Mouse (Mus musculus): ENCODE measurements around the gene Shc3. TPM values are rescaled to one million over a fixed set of nuclear protein-coding genes. Genes with fewer than 3 reads are reported as not detected.

The Shc3 gene
- 100 to 1,000 TPM; 103 to 128 (median 120) TPM for total RNA-seq (2022)

DNA sequence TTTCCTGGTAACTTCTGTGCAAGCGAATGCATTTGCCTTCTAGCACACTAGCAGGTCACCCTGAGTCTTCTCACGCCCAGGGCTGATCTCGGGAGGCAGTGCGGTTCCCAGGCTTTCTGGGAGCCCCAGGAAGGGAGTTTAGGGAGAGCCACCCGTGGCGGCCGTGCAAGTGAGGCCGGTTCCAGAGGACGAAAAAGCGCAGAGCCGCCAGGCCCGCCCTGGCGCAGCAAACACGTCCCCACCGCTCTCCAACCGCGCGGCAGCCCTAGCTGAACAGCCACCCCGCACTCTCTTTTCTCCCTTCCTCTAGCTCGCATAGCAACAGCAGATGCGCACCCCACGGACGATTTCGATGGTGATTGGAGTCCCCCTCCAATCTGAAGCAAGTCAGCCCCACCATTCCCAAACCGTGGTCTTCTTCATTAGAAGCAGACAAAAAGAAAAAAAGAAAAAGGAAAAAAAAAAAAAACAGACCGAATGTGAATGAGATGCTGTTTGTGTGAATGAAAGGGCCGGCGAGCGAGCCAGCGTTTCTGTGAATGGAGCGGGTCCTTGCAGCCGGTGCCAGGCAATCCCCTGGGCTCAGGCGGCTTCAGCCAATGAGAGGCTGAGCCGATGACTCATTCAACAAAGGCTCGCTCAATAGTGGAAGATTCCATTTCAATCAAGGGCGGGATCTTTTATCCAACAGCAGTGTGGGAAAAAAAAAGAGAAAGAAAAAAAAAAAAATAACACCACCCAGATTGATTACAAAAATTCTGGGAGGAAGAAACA, at the start of gene Shc3:
TSS of gene Shc3 (minus strand) at position 509 of the 774 bp plus-strand sequence.
- peak; percentile 84 for DNase-seq (ENCODE audit: low spot score in 2 of 2)

GRCm38 (mm10) chr13:51618602-51619001, 49.4 kb upstream of the Shc3 start:
- no peak for DNase-seq (ENCODE audit: low spot score in 2 of 2)

DNA sequence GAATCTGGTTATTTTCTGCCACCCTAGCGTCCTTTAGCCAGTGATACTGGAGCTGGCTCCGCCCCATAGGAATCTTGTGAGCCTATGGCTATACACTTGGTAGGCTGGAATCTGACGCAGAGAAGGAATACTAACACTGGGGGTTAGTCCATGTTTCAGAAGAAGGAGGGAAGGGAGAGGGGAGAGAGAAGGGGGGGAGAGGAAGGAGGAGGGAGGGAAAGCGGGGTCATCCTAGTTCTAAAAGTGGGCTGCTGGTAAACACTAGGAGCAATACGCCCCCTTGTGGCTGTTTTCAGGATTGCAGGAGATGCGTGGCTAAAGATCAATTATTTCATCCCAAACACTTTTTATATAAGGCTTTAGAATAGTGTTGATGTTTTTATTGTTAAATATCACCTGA, 48.6 kb upstream of the Shc3 start:
- DNase-seq (ENCODE audit: low spot score in 2 of 2) = peak; percentile 28 to 76

DNA sequence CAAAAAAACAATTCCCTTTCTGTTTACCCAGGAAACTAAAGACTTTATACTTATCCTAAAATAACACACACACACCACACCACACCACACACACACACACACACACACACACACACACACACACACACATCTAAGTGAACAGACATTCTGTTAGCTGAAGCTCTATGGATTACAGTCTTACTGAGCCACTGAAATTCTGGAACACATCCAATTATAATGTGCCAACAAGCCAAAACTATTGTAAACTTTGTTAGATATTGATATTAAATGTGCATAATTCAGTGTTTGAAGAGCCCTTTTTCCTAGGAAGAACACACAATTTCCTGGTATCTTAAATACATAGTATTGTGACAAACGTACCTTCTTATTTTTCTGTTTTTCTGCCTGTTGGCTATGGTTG, 48.1 kb upstream of the Shc3 start:
- no peak for DNase-seq (ENCODE audit: low spot score in 2 of 2)

DNA sequence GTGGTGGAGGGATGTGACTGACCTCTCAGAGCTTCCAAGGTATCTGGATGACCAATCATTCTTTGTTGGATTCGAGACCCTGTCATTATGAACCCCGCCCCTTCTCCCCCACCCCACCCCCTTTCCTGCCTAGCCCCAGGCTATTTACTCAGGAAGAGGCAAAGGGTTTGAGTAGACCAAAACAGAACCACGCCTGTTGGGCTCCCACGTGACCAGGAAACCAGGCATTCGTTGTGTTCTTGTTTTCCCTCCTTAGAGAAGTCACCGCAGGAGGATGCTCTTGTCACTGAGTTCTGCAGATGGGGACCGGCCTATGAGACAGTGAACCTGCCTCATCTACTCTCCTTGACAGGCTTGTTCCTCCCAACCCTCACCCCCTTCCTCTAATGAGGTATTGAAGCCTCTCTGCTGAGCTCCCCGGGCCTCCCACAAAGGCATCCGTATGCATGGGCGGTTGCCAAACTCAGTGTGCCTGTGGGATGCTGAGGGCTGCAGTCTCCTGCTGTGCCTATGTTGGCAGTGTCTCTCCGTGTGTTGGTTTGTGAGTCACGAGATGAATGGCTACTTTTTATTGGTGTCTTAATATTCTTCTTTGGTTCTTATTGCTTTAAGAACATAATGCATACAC, 47.3 kb upstream of the Shc3 start:
- peak; percentile 82 to 84 for DNase-seq (ENCODE audit: low spot score in 2 of 2)

DNA sequence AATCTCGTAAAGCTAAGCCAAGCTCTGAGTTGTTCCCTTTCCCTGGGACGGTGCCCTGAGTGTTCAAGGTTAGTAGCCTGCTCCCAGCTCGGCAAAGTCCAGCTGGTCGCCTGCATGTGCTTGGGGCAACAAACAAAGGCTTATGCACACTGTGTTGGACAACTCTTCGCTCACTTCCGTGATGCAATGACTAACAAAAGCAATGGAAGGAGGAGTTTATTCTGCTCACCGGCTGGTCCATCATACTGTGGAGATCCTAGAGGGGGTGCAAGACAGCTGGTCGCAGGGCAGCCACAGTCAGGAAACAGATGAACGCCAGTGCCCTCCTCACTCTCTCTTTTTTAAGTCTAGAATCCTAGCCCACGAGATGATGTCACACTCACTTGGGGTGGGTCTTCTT, 46.6 kb upstream of the Shc3 start:
- no peak for DNase-seq (ENCODE audit: low spot score in 2 of 2)

DNA sequence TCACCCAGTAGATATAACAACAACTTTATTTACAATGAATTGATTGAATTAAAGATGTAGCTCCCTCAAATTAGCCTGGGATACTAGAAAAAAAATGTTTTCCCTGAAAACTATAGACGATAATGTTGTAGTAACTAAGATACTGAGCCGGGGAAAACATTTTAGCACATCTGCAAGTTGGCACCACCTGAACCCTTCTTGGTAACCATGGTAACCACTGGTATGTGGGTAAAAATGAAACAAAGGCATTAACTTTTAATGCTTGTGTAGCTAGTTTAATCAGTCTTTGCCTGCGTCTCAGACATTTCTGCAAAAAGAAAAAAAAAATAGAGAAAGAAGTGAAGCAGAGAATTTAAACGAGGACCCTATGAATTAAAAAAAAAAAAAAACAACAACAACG, 42.3 kb upstream of the Shc3 start:
- DNase-seq (ENCODE audit: low spot score in 2 of 2) = no peak

DNA sequence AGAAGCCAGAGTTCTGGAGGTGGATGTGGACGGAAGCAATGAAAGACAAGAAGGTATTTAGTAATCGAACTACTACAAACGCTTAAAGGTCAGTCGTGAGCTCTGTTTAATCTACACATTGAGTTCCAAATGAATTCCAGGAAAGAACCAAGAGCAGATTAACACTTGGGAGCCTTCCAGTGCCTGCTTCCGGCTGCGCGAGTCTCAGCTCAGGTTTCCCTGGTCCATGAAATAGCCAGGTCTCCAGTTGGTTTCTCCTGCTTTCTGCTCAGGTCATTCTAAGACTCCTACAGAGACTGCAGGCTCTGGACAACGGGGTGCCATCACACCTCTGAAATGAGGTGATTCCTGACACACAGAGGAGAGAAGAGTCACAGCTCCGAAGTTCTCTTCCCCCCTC, 41.8 kb upstream of the Shc3 start:
- no peak for DNase-seq (ENCODE audit: low spot score in 2 of 2)

DNA sequence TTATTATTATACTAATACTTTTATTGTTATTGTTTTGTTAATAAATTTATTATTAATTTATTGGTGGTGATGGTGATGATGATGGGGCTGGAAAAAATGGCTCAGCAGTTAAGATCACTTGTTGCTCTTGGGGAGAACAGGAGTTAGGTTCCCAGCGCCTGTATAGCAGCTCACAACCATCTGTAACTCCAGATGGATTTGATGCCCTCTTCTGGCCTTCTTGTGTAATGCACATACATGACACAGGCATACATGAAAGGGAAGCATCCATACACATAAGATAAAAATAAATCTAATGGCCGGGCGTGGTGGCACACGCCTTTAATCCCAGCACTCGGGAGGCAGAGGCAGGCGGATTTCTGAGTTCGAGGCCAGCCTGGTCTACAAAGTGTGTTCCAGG, 40.0 kb upstream of the Shc3 start:
- no peak for DNase-seq (ENCODE audit: low spot score in 2 of 2)

- peak; percentile 58 to 66 for DNase-seq (ENCODE audit: low spot score in 2 of 2)
Measured at GRCm38 (mm10) chr13:51603894-51604244, 34.6 kb upstream of the Shc3 start.

GRCm38 (mm10) chr13:51603221-51603893, 34.1 kb upstream of the Shc3 start:
- DNase-seq (ENCODE audit: low spot score in 2 of 2) = peak; percentile 56 to 69

DNA sequence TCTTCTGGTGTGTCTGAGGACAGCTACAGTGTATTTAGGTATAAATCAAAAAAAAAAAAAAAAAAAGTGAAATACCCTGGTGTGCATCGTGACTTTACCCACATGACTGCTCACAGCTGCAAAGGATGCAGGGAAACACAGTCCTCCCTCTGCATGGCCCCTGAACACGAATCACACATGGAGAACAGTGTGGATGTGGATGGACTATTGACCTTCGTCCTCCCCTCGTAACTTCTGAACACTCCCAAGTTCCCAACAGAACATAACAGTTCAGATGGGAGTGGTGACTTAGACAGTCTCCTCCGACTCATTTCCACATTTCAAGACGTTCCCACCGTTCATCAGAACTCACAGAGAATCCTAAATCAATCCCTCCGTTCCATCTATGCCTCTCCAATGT, 33.5 kb upstream of the Shc3 start:
- DNase-seq (ENCODE audit: low spot score in 2 of 2) = no peak

- DNase-seq (ENCODE audit: low spot score in 2 of 2) = no peak
Measured at GRCm38 (mm10) chr13:51600169-51600568, 30.9 kb upstream of the Shc3 start.

- no peak for DNase-seq (ENCODE audit: low spot score in 2 of 2)
Measured at GRCm38 (mm10) chr13:51598063-51598462, 28.8 kb upstream of the Shc3 start.

- no peak for DNase-seq (ENCODE audit: low spot score in 2 of 2)
Measured at GRCm38 (mm10) chr13:51595404-51595803, 26.2 kb upstream of the Shc3 start.

DNA sequence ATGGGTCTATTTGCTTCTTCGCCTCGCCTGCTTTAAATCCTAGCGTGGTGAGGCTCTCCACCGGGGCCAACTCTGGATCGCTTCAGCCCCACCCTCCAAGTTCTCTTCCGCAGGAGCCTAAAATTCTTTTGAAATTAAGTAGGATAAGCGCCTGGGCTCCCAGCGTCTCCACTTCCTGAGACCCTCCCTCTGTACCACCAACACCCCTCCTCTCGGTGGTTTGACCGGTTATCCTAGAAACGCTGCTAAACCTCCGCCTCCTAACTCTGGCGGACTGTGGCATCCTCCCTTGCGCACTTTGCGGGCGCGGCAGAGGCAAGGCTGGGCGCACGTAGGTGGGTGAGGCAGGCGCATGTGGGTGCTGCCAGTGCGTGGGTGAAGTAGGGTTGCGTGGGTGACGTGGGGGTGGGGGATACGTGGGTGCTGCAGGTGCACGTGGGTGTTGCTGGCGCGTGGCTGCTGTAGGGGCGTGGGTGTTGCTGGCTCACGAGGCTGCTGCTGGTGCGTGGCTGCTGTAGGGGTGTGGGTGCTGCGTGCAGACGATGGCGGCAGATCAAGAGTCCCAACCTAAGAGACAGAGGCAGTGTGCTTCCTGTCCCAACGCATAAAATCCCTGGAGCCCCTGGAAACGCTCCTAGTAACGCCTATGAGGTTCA, 25.6 kb upstream of the Shc3 start:
- DNase-seq (ENCODE audit: low spot score in 2 of 2) = peak; percentile 49 to 50

- DNase-seq (ENCODE audit: low spot score in 2 of 2) = no peak
Measured at GRCm38 (mm10) chr13:51588005-51588404, 18.8 kb upstream of the Shc3 start.

- no peak for DNase-seq (ENCODE audit: low spot score in 2 of 2)
Measured at GRCm38 (mm10) chr13:51582204-51582603, 13.0 kb upstream of the Shc3 start.

DNA sequence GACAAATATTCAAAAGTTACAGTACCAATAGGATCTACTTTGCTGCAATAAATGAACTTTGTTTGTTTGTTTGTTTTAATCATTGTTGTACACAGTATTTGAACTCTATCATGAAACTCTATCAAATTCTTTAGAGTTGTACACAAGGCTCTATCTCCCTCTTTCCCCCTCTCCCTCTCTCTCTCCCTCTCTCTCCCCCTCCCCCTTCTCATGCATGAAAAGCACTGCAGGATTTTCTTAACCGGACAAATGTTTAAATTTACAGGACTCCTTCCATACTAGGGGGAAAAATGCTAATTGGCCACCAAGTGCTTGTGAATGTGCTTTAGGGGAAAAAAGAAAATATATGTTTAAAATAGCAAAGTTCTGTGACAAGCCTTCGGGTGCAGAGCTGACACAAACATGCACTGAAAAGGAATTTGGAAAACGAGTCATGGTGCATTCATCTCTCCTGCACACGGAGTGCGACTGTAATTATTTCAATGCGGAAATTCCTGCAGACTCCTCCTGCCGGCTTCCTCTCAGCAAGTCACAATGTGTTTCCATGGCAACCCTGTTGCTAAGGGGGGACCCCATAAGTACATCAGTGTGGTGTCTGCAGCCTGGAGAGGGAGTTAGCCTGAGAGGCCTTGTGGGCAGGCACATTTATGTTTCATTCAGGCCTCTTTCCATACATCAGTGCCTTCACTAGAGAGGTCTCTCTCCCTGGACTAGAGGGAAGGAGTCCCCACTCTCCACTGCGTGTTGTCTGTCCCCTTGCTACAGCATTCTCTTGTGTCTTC, 11.2 kb upstream of the Shc3 start:
- DNase-seq (ENCODE audit: low spot score in 2 of 2) = peak in 1 of 2 experiments; percentile 52

- peak; percentile 49 to 59 for DNase-seq (ENCODE audit: low spot score in 2 of 2)
Measured at GRCm38 (mm10) chr13:51573849-51574248, 4.6 kb upstream of the Shc3 start.

- no peak for DNase-seq (ENCODE audit: low spot score in 2 of 2)
Measured at GRCm38 (mm10) chr13:51570111-51570510, 892 bp upstream of the Shc3 start.

Measured in layer of hippocampus, adult 8-10 months (tissue).